Mouse (Mus musculus) kidney, adult 2 months (tissue): ENCODE data around the gene Pmfbp1.

ENCODE experiments used
- CTCF ChIP-seq: fragments of 200-500 bp; conservative IDR thresholded peaks from 2 replicates; pipeline ENCODE4 v1.5.1; 2011; ENCODE audit warnings: low read depth, mild to moderate bottlenecking, control low read depth, low read length, moderate library complexity, mixed read lengths; ENCODE audit not compliant: insufficient read depth, insufficient read length
- POLR2A ChIP-seq: fragments of 200-500 bp; IDR thresholded peaks from one replicate; pipeline ENCODE4 v1.6.1; 2011; ENCODE audit warnings: low read depth, low read length, control low read depth

DNA sequence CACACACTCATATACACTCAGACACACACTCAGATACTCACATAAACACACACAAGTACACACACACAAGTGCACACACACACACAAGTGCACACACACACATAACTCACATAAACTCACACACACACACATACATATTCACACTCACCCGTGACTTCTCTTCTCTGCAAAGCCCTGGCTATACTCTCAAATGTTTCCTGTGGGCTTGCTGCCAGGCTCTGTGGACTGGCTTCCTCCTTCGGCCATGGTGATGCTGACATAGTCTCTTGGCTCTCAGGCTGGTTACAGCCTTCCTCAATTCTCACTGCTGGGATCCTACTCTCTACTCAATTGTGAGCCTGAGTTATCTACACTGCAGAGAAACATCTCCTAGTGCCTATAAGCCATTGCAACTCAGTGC, 38.7 kb upstream of the Pmfbp1 start:
- no peak for TF ChIP-seq CTCF
- no peak for TF ChIP-seq POLR2A
